Mouse (Mus musculus): ENCODE data around the gene Atp1a3.
A peak's percentile ranks its signal among the peaks of the same experiment; 100 is the strongest.

GRCm38 (mm10) chr7:24985799-24986198 lies 20.0 kb downstream of the Atp1a3 start:
- TF ChIP-seq CTCF (conservative IDR thresholded peaks at IDR 0.05; ENCODE audit: low read length) (peak; percentile 62), NANOG (IDR thresholded peaks at IDR 0.05; ENCODE audit: borderline replicate concordance, low read length) (no peak), POU5F1 (IDR thresholded peaks at IDR 0.05; ENCODE audit: borderline replicate concordance, low read length) (no peak)
